Mouse (Mus musculus): ENCODE measurements at regions not wholly inside any gene's neighbourhood (a gene's known extent, or its start where the extent isn't known, plus 50 kb on each side); places are given as distances from the start of the nearest gene placed in this dataset.
A peak's percentile ranks its signal among the peaks of the same experiment; 100 is the strongest.

DNA sequence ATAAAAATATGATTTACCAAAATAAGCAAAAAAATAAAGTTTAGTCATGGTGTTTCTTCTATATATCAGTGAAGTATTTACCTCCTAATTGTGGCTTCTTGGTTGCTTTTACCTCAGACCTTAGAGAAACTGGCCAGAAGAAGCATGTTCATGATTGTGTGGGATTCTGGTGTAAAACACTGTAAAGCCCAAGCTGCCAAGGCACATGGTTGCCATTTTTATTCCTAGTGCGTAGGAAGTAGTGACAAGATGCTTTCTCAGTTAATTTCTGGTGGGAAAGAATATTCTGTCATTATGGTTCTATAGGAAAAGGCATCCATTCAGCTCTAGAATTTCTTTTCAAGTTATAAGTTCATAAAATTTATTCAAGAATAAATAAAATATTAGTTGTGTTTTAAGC, 805.2 kb downstream of the Olfm4 start:
- Histone ChIP-seq H3K4me1 (ENCODE audit: control insufficient read depth, insufficient read depth, low read length) (no peaks in the 10 kb centered on the region), H3K36me3 (ENCODE audit: control insufficient read depth, insufficient read depth, low read length, poor library complexity, severe bottlenecking) (no peaks in the 10 kb centered on the region), H3K27ac (ENCODE audit: insufficient read depth, low read length) (no peak overlapping the region), H3K27me3 (ENCODE audit: control insufficient read depth, insufficient read depth, low read length, poor library complexity, severe bottlenecking) (no peaks in the 10 kb centered on the region), H3K4me3 (ENCODE audit: low read depth, low read length) (no peak overlapping the region), H3K9ac (ENCODE audit: low read depth, poor library complexity, severe bottlenecking) (no peak overlapping the region), H3K9me3 (replicated peaks; ENCODE audit: control insufficient read depth, insufficient read depth, low read length, poor library complexity, severe bottlenecking) (no peaks in the 10 kb centered on the region)
- TF ChIP-seq POLR2A (IDR thresholded peaks at IDR 0.05; ENCODE audit: insufficient read depth, low read length) (no peak), EP300 (IDR thresholded peaks at IDR 0.05; ENCODE audit: insufficient read depth, low read depth, low read length) (no peak), CTCF (IDR thresholded peaks at IDR 0.05; ENCODE audit: low read depth, low read length) (no peak)

GRCm38 (mm10) chr14:80799370-80799959, 815.6 kb downstream of the Olfm4 start:
- H3K27me3 ChIP-seq (ENCODE audit: control insufficient read depth, insufficient read depth, low read length, poor library complexity, severe bottlenecking): no peaks in the 10 kb centered on the region
- no peak overlapping the region for H3K4me3 ChIP-seq (ENCODE audit: low read depth, low read length)
- H3K9me3 ChIP-seq (replicated peaks; ENCODE audit: control insufficient read depth, insufficient read depth, low read length, poor library complexity, severe bottlenecking): no peaks in the 10 kb centered on the region
- no peak overlapping the region for H3K27ac ChIP-seq (ENCODE audit: insufficient read depth, low read length)
- H3K36me3 ChIP-seq (ENCODE audit: control insufficient read depth, insufficient read depth, low read length, poor library complexity, severe bottlenecking): no peaks in the 10 kb centered on the region
- TF ChIP-seq CTCF (IDR thresholded peaks at IDR 0.05; ENCODE audit: low read depth, low read length): no peak
- TF ChIP-seq POLR2A (IDR thresholded peaks at IDR 0.05; ENCODE audit: insufficient read depth, low read length): no peak
- TF ChIP-seq EP300 (IDR thresholded peaks at IDR 0.05; ENCODE audit: insufficient read depth, low read depth, low read length): no peak
- H3K4me1 ChIP-seq (ENCODE audit: control insufficient read depth, insufficient read depth, low read length): no peaks in the 10 kb centered on the region
- no peak overlapping the region for H3K9ac ChIP-seq (ENCODE audit: low read depth, poor library complexity, severe bottlenecking)

DNA sequence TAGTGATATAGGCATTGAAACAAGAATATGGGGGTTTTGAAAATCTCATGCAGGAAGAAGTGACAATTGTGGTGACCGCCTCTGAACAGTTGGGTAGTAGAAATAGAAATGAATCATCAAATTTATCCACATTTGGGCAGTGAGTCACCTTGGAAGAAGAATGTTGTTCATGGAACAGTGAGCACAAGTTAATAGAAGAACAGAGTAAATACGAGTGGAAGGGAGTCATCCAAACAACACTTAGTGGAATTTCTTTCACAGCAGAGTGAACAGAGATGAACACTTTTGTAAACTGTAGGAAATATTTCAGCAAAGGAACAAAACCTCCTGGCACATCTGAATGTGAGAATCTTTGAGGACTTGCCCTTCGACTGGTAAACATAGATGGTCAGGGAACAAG, 846.6 kb downstream of the Olfm4 start:
- H3K36me3 ChIP-seq (ENCODE audit: control insufficient read depth, insufficient read depth, low read length, poor library complexity, severe bottlenecking): no peaks in the 10 kb centered on the region

DNA sequence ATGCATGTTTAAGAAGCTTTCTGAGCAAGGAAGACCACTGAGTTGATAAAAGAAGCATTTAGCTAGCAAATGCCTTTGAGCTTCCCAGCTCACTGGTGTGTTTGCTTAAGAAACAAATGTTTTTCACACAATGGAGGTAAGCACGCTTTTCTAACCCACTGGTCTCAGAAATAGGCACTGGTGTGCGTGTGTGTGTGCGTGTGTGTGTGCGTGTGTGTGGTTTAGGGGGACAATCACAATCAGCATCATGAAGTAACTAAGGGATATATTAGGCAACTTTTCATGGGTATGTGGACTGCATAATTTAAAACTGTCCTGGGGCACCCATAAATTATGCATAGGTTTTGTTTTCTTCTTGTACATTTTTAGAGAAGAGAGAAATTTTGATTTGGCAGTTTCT, 860.7 kb downstream of the Olfm4 start:
- TF ChIP-seq POLR2A (IDR thresholded peaks at IDR 0.05; ENCODE audit: insufficient read depth, low read length) (no peak), CTCF (IDR thresholded peaks at IDR 0.05; ENCODE audit: low read depth, low read length) (no peak), EP300 (IDR thresholded peaks at IDR 0.05; ENCODE audit: insufficient read depth, low read depth, low read length) (no peak)
- no peaks in the 10 kb centered on the region for H3K4me1 ChIP-seq (ENCODE audit: control insufficient read depth, insufficient read depth, low read length)
- H3K4me3 ChIP-seq (ENCODE audit: low read depth, low read length): no peak overlapping the region
- no peaks in the 10 kb centered on the region for H3K9me3 ChIP-seq (replicated peaks; ENCODE audit: control insufficient read depth, insufficient read depth, low read length, poor library complexity, severe bottlenecking)
- H3K36me3 ChIP-seq (ENCODE audit: control insufficient read depth, insufficient read depth, low read length, poor library complexity, severe bottlenecking): no peaks in the 10 kb centered on the region
- no peaks in the 10 kb centered on the region for H3K27me3 ChIP-seq (ENCODE audit: control insufficient read depth, insufficient read depth, low read length, poor library complexity, severe bottlenecking)
- no peak overlapping the region for H3K27ac ChIP-seq (ENCODE audit: insufficient read depth, low read length)
- no peak overlapping the region for H3K9ac ChIP-seq (ENCODE audit: low read depth, poor library complexity, severe bottlenecking)

More for the DNA sequence above, 846.6 kb downstream of the Olfm4 start:
- Histone ChIP-seq H3K9me3 (replicated peaks; ENCODE audit: control insufficient read depth, insufficient read depth, low read length, poor library complexity, severe bottlenecking) (no peaks in the 10 kb centered on the region), H3K4me1 (ENCODE audit: control insufficient read depth, insufficient read depth, low read length) (no peaks in the 10 kb centered on the region), H3K27ac (ENCODE audit: insufficient read depth, low read length) (no peak overlapping the region), H3K27me3 (ENCODE audit: control insufficient read depth, insufficient read depth, low read length, poor library complexity, severe bottlenecking) (no peaks in the 10 kb centered on the region), H3K4me3 (ENCODE audit: low read depth, low read length) (no peak overlapping the region), H3K9ac (ENCODE audit: low read depth, poor library complexity, severe bottlenecking) (no peak overlapping the region)
- TF ChIP-seq POLR2A (IDR thresholded peaks at IDR 0.05; ENCODE audit: insufficient read depth, low read length): no peak
- no peak for TF ChIP-seq CTCF (IDR thresholded peaks at IDR 0.05; ENCODE audit: low read depth, low read length)
- no peak for TF ChIP-seq EP300 (IDR thresholded peaks at IDR 0.05; ENCODE audit: insufficient read depth, low read depth, low read length)

DNA sequence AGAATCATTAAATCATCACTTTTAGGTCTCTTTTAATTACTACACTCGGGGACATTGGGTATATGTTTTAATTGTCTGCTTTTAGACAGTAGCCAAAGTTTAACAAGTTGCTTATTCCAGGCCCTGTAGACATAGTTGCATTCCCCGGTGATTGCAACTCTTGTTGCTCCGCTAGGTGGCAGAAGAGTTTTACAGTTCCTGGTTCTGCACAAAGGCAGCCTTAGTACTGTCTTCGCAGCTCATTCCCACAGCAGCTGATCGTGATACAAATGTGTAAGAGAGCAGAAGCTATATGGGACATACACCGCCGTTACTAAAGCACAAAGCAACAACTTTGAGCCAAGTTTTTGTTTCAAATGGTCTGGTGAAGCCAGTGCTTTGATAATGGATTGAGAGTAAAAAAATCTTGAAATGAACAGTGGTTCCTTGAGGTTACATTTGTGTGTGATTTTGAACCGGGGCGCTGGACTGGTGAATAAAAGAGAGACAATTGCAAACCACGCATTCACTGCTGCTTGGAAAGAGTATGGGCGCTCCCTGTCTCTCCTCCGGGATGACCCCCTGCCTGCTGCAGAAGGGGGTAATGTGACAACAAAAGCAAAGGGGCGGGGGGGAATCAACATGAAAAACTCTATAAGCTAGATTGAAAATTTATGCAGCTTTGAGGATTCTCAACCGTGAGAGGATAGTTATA, 861.8 kb downstream of the Olfm4 start:
- Histone ChIP-seq H3K27me3 (ENCODE audit: control insufficient read depth, insufficient read depth, low read length, poor library complexity, severe bottlenecking) (no peaks in the 10 kb centered on the region), H3K4me1 (ENCODE audit: control insufficient read depth, insufficient read depth, low read length) (no peaks in the 10 kb centered on the region), H3K9ac (ENCODE audit: low read depth, poor library complexity, severe bottlenecking) (no peak overlapping the region), H3K27ac (ENCODE audit: insufficient read depth, low read length) (no peak overlapping the region), H3K9me3 (replicated peaks; ENCODE audit: control insufficient read depth, insufficient read depth, low read length, poor library complexity, severe bottlenecking) (no peaks in the 10 kb centered on the region), H3K4me3 (ENCODE audit: low read depth, low read length) (no peak overlapping the region), H3K36me3 (ENCODE audit: control insufficient read depth, insufficient read depth, low read length, poor library complexity, severe bottlenecking) (no peaks in the 10 kb centered on the region)
- TF ChIP-seq CTCF (IDR thresholded peaks at IDR 0.05; ENCODE audit: low read depth, low read length): peak; percentile 39
- TF ChIP-seq EP300 (IDR thresholded peaks at IDR 0.05; ENCODE audit: insufficient read depth, low read depth, low read length): no peak

- H3K4me3 ChIP-seq (ENCODE audit: low read depth, low read length): no peak overlapping the region
- H3K4me1 ChIP-seq (ENCODE audit: control insufficient read depth, insufficient read depth, low read length): no peaks in the 10 kb centered on the region
- no peaks in the 10 kb centered on the region for H3K36me3 ChIP-seq (ENCODE audit: control insufficient read depth, insufficient read depth, low read length, poor library complexity, severe bottlenecking)
- TF ChIP-seq POLR2A (IDR thresholded peaks at IDR 0.05; ENCODE audit: insufficient read depth, low read length): no peak
- TF ChIP-seq EP300 (IDR thresholded peaks at IDR 0.05; ENCODE audit: insufficient read depth, low read depth, low read length): no peak
- TF ChIP-seq CTCF (IDR thresholded peaks at IDR 0.05; ENCODE audit: low read depth, low read length): no peak
- no peak overlapping the region for H3K9ac ChIP-seq (ENCODE audit: low read depth, poor library complexity, severe bottlenecking)
- no peak overlapping the region for H3K27ac ChIP-seq (ENCODE audit: insufficient read depth, low read length)
- H3K9me3 ChIP-seq (replicated peaks; ENCODE audit: control insufficient read depth, insufficient read depth, low read length, poor library complexity, severe bottlenecking): no peaks in the 10 kb centered on the region
- no peaks in the 10 kb centered on the region for H3K27me3 ChIP-seq (ENCODE audit: control insufficient read depth, insufficient read depth, low read length, poor library complexity, severe bottlenecking)
Observed at GRCm38 (mm10) chr14:80846420-80847083, 862.7 kb downstream of the Olfm4 start.
